Mouse (Mus musculus) thymus, postnatal 0 days (tissue): ENCODE results near the gene Prl3c1. TPM values are rescaled to one million over a fixed set of nuclear protein-coding genes. Genes with fewer than 3 reads are reported as not detected.
"Not testable (repeated sequence)": the region's sequence is repeated elsewhere in the genome, so short reads cannot be mapped to it uniquely, and the experiment has no call there.

Experiments used
- DNase-seq: peaks from one replicate; pipeline ENCODE4 v3.0.0-alpha.2; 2015; ENCODE audit warnings: low spot score
- polyA plus RNA-seq: library from polyadenylated mRNA; unstranded; fragments of >200 nt; fragmentation: Nextera tagmentation; extraction: Ambion mirVana; gene quantifications from 2 replicates; pipeline ENCODE4 v1.2.1, GENCODE M21; 2015

Gene Prl3c1
- not detected in 2 replicates for polyA plus RNA-seq

- no peak for DNase-seq
Observed at GRCm38 (mm10) chr13:27196359-27196758, at the start of gene Prl3c1. TSS of gene Prl3c1 (plus strand) at chr13:27196659.

- DNase-seq = no peak
Observed at GRCm38 (mm10) chr13:27148264-27148663, 48.2 kb upstream of the Prl3c1 start.

GRCm38 (mm10) chr13:27156490-27156889, 40.0 kb upstream of the Prl3c1 start, which contains the start of gene Prl3d3:
TSS of gene Prl3d3 (plus strand) at chr13:27156790.
- not testable (repeated sequence) for DNase-seq

GRCm38 (mm10) chr13:27241547-27241946, 45.1 kb downstream of the Prl3c1 start, which contains the start of gene Prl3b1:
TSS of gene Prl3b1 (plus strand) at chr13:27241847.
- no peak for DNase-seq

Other genes starting within 250 kb of the Prl3c1 start
- gene Prl, start 139.1 kb upstream of the Prl3c1 start, polyA plus RNA-seq = not detected in 2 replicates
- not detected in 2 replicates for gene Prl3d1, start 102.5 kb upstream of the Prl3c1 start, polyA plus RNA-seq
- gene Prl3d2, start 75.0 kb upstream of the Prl3c1 start, polyA plus RNA-seq = not detected in 2 replicates
- gene Prl3d3, start 39.9 kb upstream of the Prl3c1 start, polyA plus RNA-seq = not detected in 2 replicates
- 0.19 and 0.42 TPM in 2 replicates for gene Prl3b1, start 45.2 kb downstream of the Prl3c1 start, polyA plus RNA-seq
- gene Prl3a1, start 62.8 kb downstream of the Prl3c1 start, polyA plus RNA-seq = not detected in 2 replicates
- not detected in 2 replicates for gene Prl6a1, start 116.0 kb downstream of the Prl3c1 start, polyA plus RNA-seq
- 0.16 and 0.18 TPM in 2 replicates for gene Prl8a2, start 149.0 kb downstream of the Prl3c1 start, polyA plus RNA-seq
- not detected in 2 replicates for gene Prl2b1, start 194.2 kb downstream of the Prl3c1 start, polyA plus RNA-seq
- gene Prl8a6, start 242.0 kb downstream of the Prl3c1 start, polyA plus RNA-seq = not detected in 2 replicates